9 mouse cellular contexts compared by ENCODE assay signal in genomic region chr5:119553469-119553868, GRCm38 (mm10).
DNase-seq lines count a peak whose midpoint lies in the region; ATAC-seq lines count a peak whose summit lies in the region.
"Had no signal": no experiment of that assay in that cellular context is flagged by ENCODE, and none has a peak within 500 bp of the region (broad histone marks: within the 10 kb centered on the region; RNA-seq: fewer than 3 reads in every experiment).

No protein-coding gene starts in this region.

- H3K4me1 ChIP-seq in kidney, embryonic 16.5 days (ENCODE audit: insufficient read depth, low read length): no peaks in the 10 kb centered on the region
- H3K4me1 ChIP-seq in heart, embryonic 12.5 days (replicated peaks): no peaks in the 10 kb centered on the region

- H3K36me3 ChIP-seq in kidney, embryonic 16.5 days (ENCODE audit: insufficient read depth, low read length): no peaks in the 10 kb centered on the region
- no peaks in the 10 kb centered on the region for H3K36me3 ChIP-seq in heart, embryonic 12.5 days

- H3K27ac ChIP-seq in kidney, embryonic 16.5 days (ENCODE audit: low read length): no peak overlapping the region
- H3K27ac ChIP-seq in heart, embryonic 12.5 days (ENCODE audit: poor library complexity, severe bottlenecking): no peak overlapping the region
- H3K27ac ChIP-seq: heart, adult 2 months; liver, embryonic 14.5 days had no signal

- peaks cover 2% of the 10 kb centered on the region; the same call in 1 of the 2 replicates for H3K27me3 ChIP-seq in kidney, embryonic 16.5 days (ENCODE audit: insufficient read depth, low read length)
- H3K27me3 ChIP-seq in heart, embryonic 12.5 days (replicated peaks): peaks cover 1% of the 10 kb centered on the region

- H3K9ac ChIP-seq in kidney, embryonic 16.5 days (replicated peaks; ENCODE audit: low read length): no peak overlapping the region
- no peak overlapping the region for H3K9ac ChIP-seq in heart, embryonic 12.5 days
- H3K9ac ChIP-seq: liver, embryonic 14.5 days had no signal

- no peak overlapping the region for H3K4me3 ChIP-seq in kidney, embryonic 16.5 days (ENCODE audit: low read length)
- H3K4me3 ChIP-seq in heart, embryonic 12.5 days: no peak overlapping the region
- H3K4me3 ChIP-seq: heart, adult 2 months had no signal

- no peak overlapping the region for H3K4me2 ChIP-seq in kidney, embryonic 16.5 days (replicated peaks; ENCODE audit: low read depth, low read length)
- H3K4me2 ChIP-seq in heart, embryonic 12.5 days: no peak overlapping the region

- DNase-seq in kidney, adult 18-20 months: peak; percentile 18
- peak; percentile 17 to 58 for DNase-seq in frontal cortex, adult 2 months (ENCODE audit: extremely low spot score in 1 of 2, low spot score in 1 of 2)
- DNase-seq in layer of hippocampus, postnatal 14 days (ENCODE audit: low spot score in 2 of 2): peak; percentile 42 to 78
- peak; percentile 48 for DNase-seq in right cerebral cortex, adult 18-20 months
- no peak for DNase-seq in adrenal gland, postnatal 36 days
- DNase-seq: heart, adult 2 months had no signal

- WGBS in kidney, embryonic 16.5 days: 52% methylated on average over 5 of the region's 5 CpGs
- 59% methylated on average over 5 of the region's 5 CpGs for WGBS in heart, embryonic 12.5 days

- no peak for ATAC-seq in kidney, embryonic 16.5 days (ENCODE audit: low FRiP score, low TSS enrichment)
- no peak for ATAC-seq in heart, embryonic 12.5 days (ENCODE audit: insufficient number of reproducible peaks, low FRiP score)

- peaks cover 10% of the 10 kb centered on the region; the same call in 1 of the 2 replicates for H3K9me3 ChIP-seq in kidney, embryonic 16.5 days (ENCODE audit: low read length)
- peaks cover 8% of the 10 kb centered on the region for H3K9me3 ChIP-seq in heart, embryonic 12.5 days (replicated peaks)

Comparison
In these comparisons a context has a peak if more than half of its experiments do, and no peak if none do; other contexts are left out.
1. DNase-seq: peak in kidney, adult 18-20 months (single experiment), frontal cortex, adult 2 months (2 of 2), layer of hippocampus, postnatal 14 days (2 of 2) and right cerebral cortex, adult 18-20 months (single experiment); none in adrenal gland, postnatal 36 days (0 of 2).